Mouse (Mus musculus) natural killer cell, adult 2 months (primary cell): Measurements from ENCODE around the gene Gpn1.

Experiments
- DNase-seq, 2 experiments: peaks; one replicate each; pipeline ENCODE4 v3.0.0; 2022; ENCODE audit warnings: low spot score in 2 of 2

Gpn1 gene

DNA sequence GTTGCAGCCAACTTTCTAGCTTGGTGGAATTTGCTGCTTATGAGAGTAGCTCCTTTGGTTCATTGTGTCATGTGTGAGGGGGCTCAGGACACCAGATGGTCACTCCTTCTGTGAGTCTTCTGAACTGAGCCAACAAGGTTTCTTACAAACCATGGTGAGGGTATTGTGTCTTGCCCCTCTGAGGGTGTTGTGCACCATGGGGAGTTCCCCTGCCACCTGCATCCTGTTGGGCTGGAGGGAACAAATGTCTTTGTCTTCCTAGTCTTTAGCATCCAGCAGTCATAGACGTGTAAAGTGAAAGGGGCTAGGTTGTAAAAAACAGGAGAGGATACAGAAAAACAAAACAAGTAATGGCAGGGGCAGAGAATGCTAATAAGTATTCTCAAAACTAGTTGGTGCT, 64.9 kb downstream of the Gpn1 start:
- DNase-seq: no peak

DNA sequence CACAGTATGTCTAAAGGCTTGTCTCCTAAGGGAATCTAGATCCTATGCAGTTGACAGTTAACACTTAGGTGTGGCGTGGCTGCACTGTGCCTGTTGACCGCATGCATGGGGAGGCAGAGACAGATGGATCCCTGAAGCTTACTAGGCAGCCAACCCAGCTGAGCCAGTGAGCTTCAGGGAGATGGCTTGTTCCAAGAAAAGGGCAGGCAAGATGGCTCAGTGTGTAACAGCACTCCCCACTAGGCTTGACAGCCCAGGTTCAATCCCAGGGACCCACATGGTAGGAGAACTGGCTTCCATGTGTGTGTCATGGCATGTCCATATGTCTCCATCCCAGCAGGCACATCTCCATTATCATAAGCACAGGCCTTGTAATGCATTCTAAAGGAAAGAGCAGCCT, 65.8 kb downstream of the Gpn1 start:
- no peak for DNase-seq

DNA sequence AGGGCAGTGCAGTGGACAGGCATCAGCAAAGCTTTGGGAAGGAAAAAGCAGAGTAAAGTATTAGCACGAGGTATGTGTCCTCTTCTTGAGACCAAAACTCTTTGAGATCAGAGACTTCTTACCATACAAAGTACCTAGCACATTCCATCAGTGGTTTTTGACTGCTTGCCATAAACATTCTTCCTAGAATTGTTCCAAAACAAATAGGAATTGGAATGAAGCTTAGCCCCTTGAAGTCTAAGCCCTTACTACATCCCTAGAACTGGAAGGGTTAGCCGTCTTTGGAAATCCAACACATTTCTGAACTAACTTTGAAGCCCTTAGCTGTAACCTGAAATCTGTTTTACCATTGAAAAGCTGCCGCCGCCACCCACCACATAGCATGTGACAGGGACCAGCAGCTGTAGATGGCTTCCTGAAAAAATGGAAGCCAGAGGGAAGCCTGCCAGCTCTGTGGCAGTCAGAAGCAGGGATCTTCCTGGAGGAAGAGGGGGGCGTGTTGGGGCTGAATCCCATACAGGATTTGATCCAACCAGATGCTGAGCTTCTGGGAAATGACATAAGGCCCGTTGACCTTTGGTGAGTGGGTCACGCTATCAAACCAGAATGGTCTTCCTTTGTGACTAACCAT, 67.6 kb downstream of the Gpn1 start:
- no peak for DNase-seq
